Mouse (Mus musculus): ENCODE measurements around the gene Pnkp. TPM values are rescaled to one million over a fixed set of nuclear protein-coding genes. Genes with fewer than 3 reads are reported as not detected.

Pnkp gene
- polyA plus RNA-seq, 1 experiment from 2014 or later: 43.1 TPM

DNA sequence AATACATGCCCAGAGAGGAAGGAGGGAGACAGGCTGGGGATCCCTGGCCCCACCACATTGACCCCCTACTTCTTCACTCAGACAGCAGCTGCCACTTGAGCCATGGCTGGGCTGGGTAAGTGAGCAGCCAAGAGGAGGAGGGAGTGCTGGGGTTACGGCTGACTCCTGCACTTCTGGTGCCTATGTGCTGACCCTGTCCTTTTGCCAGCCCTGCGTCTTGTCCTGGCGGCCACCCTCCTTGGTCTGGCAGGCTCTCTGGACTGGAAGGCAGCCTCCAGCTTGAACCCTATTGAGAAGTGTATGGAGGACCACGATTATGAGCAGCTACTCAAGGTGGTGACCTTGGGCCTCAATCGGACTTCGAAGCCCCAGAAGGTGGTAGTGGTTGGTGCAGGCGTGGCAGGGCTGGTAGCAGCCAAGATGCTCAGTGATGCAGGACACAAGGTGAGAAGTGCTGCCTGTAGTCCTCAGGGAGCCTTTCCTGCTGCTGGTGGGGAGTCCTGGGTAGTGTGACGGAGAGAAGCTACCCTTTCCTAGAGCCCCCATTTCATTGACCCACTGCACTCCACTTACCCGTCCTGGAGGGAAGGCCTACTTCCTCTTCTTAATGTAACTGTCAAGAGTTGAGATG is 20.4 kb upstream of the Pnkp start:
- Histone ChIP-seq H3K36me3 (peaks cover 31% of the 10 kb centered on the region), H3K4me1 (peaks cover 28% of the 10 kb centered on the region), H3K27me3 (ENCODE audit: low read depth, poor library complexity, severe bottlenecking) (peaks cover 36% of the 10 kb centered on the region), H3K4me3 (no peak overlapping the region), H3K9me3 (replicated peaks) (no peaks in the 10 kb centered on the region), H3K27ac (no peak overlapping the region)
- no peak for DNase-seq (ENCODE audit: low spot score)
- 85% methylated on average over 9 of the region's 9 CpGs for WGBS

GRCm38 (mm10) chr7:44838073-44838472 is 18.9 kb upstream of the Pnkp start:
- H3K4me1 ChIP-seq: peaks cover 28% of the 10 kb centered on the region
- no peak overlapping the region for H3K27ac ChIP-seq
- 82% methylated on average over 6 of the region's 6 CpGs for WGBS
- H3K36me3 ChIP-seq: peaks cover 36% of the 10 kb centered on the region
- H3K4me3 ChIP-seq: no peak overlapping the region
- DNase-seq (ENCODE audit: low spot score): no peak
- no peaks in the 10 kb centered on the region for H3K9me3 ChIP-seq (replicated peaks)
- H3K27me3 ChIP-seq (ENCODE audit: low read depth, poor library complexity, severe bottlenecking): peaks cover 41% of the 10 kb centered on the region

DNA sequence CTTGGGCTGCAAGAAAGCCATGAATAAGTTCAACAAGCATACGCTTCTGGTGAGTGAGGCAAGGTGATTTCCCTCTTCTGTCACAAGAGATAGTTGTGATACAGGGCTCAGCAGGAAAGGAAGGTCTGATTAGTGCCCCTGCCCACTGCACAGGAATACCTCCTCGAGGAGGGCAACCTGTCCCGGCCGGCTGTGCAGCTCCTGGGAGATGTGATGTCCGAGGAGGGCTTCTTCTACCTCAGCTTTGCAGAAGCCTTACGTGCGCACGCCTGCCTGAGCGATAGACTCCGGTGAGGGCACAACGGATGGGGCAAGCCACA is 17.8 kb upstream of the Pnkp start:
- peak; percentile 48 for DNase-seq (ENCODE audit: low spot score)

GRCm38 (mm10) chr7:44839491-44840191 is 17.3 kb upstream of the Pnkp start:
- Histone ChIP-seq H3K36me3 (peaks cover 48% of the 10 kb centered on the region), H3K27me3 (ENCODE audit: low read depth, poor library complexity, severe bottlenecking) (peaks cover 41% of the 10 kb centered on the region), H3K4me3 (peak overlapping the region; percentile 47), H3K27ac (peak overlapping the region; percentile 28; the same call in 1 of the 2 replicates), H3K4me1 (peaks cover 28% of the 10 kb centered on the region), H3K9me3 (replicated peaks) (no peaks in the 10 kb centered on the region)
- 2% methylated on average over 58 of the region's 58 CpGs for WGBS
- peak; percentile 60 for DNase-seq (ENCODE audit: low spot score)

More for the DNA sequence above, 17.8 kb upstream of the Pnkp start:
- WGBS: 28% methylated on average over 11 of the region's 11 CpGs
- H3K4me3 ChIP-seq: peak overlapping the region; percentile 47
- H3K36me3 ChIP-seq: peaks cover 43% of the 10 kb centered on the region
- no peak overlapping the region for H3K27ac ChIP-seq
- peaks cover 41% of the 10 kb centered on the region for H3K27me3 ChIP-seq (ENCODE audit: low read depth, poor library complexity, severe bottlenecking)
- H3K4me1 ChIP-seq: peaks cover 28% of the 10 kb centered on the region
- no peaks in the 10 kb centered on the region for H3K9me3 ChIP-seq (replicated peaks)

DNA sequence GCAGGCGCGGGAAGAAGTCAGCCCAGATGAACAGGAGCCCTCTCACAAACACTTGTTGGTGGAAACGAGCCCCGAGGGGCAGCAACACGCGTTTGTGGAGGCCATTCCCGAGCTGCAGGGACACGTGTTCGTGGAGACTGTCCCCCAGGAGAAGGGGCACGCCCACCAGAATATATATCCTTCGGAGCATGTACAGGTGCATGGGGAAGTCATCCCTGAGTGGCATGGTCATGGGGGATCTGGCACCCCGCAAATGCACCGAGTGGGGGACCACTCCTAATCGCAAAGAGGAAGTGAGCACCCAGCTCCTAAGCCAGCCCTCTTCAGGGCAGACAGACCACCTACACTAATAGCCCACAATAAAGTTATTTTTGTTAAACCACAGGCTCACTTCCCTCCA is 16.5 kb upstream of the Pnkp start:
- H3K36me3 ChIP-seq: peaks cover 56% of the 10 kb centered on the region
- H3K9me3 ChIP-seq (replicated peaks): no peaks in the 10 kb centered on the region
- H3K27me3 ChIP-seq (ENCODE audit: low read depth, poor library complexity, severe bottlenecking): peaks cover 41% of the 10 kb centered on the region
- DNase-seq (ENCODE audit: low spot score): no peak
- H3K4me3 ChIP-seq: peak overlapping the region; percentile 47; the same call in 1 of the 2 replicates
- WGBS: 65% methylated on average over 14 of the region's 14 CpGs
- peaks cover 28% of the 10 kb centered on the region for H3K4me1 ChIP-seq
- no peak overlapping the region for H3K27ac ChIP-seq

DNA sequence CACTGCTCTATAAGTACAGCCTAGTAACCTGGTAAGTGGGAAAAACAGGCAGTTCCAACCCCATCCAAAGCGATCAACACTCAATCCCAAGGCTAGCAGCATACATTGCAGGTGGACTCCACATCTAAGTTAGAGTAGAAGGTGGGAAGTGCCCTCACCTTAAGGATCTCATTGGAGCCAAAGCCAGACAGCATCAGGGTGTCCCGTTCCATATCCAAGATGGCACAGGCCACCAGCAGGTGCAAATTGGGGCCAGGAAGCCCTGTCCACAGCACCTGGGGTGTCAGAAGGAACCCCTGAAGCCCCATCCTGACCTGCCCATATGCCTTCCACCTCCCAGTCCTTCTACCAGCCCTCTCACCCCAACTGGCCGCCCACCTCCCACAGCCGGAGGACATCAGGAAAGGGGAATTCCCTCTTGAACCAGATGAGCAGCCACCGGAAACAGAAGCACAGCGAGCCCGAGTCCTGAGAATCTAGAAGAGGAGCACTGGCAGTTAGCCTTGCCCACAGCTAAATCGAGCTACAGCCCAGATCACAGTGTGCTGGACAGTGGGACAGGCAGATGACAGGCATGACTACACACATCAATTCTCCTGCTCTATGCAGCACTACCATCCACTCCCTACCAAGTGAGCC is 15.0 kb upstream of the Pnkp start:
- peaks cover 41% of the 10 kb centered on the region for H3K27me3 ChIP-seq (ENCODE audit: low read depth, poor library complexity, severe bottlenecking)
- 92% methylated on average over 8 of the region's 8 CpGs for WGBS
- no peaks in the 10 kb centered on the region for H3K9me3 ChIP-seq (replicated peaks)
- peaks cover 69% of the 10 kb centered on the region for H3K36me3 ChIP-seq
- peaks cover 19% of the 10 kb centered on the region for H3K4me1 ChIP-seq
- H3K4me3 ChIP-seq: no peak overlapping the region
- H3K27ac ChIP-seq: no peak overlapping the region
- no peak for DNase-seq (ENCODE audit: low spot score)

GRCm38 (mm10) chr7:44845006-44845405 is 11.9 kb upstream of the Pnkp start:
- no peak overlapping the region for H3K27ac ChIP-seq
- H3K4me1 ChIP-seq: peaks cover 19% of the 10 kb centered on the region
- H3K36me3 ChIP-seq: peaks cover 69% of the 10 kb centered on the region
- WGBS: 90% methylated on average over 10 of the region's 10 CpGs
- no peak for DNase-seq (ENCODE audit: low spot score)
- H3K27me3 ChIP-seq (ENCODE audit: low read depth, poor library complexity, severe bottlenecking): peaks cover 20% of the 10 kb centered on the region
- no peak overlapping the region for H3K4me3 ChIP-seq
- H3K9me3 ChIP-seq (replicated peaks): no peaks in the 10 kb centered on the region

DNA sequence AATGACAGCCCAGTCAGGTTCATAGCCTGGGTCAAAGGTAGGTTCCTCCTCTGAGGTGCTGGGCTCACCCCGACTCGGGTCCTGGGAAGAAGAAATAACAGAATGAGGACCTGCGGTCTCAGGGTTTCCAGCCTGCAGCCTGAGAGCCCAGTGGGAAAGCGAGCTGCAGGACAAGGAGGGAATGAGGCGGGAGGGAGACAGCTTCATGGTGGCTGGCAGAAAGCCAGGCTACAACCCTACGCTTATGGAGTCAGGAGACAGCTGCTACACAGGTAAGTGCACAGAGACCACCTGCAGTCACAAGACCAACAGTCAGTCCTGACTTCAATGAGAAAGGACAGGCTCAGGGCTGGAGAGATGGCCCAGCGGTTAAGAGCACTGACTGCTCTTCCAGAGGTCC is 10.1 kb upstream of the Pnkp start:
- H3K36me3 ChIP-seq: peaks cover 60% of the 10 kb centered on the region
- 93% methylated on average over 7 of the region's 7 CpGs for WGBS
- H3K4me3 ChIP-seq: no peak overlapping the region

DNA sequence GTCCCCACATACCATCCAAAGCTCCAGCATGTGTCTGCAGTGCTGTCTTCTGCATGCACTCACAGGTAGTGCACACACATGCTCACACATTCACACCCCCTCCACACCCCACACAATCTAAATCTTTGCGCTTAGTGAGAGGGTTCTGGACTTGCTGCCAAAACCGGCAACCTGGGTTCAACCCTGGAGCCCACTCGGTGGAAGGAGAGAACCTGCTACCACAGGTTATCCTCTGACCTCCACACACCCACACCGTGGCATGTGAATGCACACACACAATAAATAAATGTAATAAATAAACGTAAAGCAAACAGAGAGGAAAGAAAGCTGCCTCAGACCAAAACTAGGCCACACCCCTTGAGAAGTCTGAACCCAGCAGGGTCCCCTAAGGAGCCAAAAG is 9.2 kb upstream of the Pnkp start:
- Histone ChIP-seq H3K27ac (no peak overlapping the region), H3K27me3 (ENCODE audit: low read depth, poor library complexity, severe bottlenecking) (no peaks in the 10 kb centered on the region)
- WGBS: 78% methylated on average over 5 of the region's 5 CpGs

More for the DNA sequence above, 10.1 kb upstream of the Pnkp start:
- H3K4me1 ChIP-seq: peaks cover 24% of the 10 kb centered on the region
- H3K27ac ChIP-seq: no peak overlapping the region
- H3K27me3 ChIP-seq (ENCODE audit: low read depth, poor library complexity, severe bottlenecking): peaks cover 2% of the 10 kb centered on the region; the same call in 1 of the 2 replicates
- no peaks in the 10 kb centered on the region for H3K9me3 ChIP-seq (replicated peaks)
- no peak for DNase-seq (ENCODE audit: low spot score)

GRCm38 (mm10) chr7:44848561-44849415 is 8.2 kb upstream of the Pnkp start, which contains the start of the genes Akt1s1 and Tbc1d17:
Gene Akt1s1 (plus strand): TSS chr7:44848991.
Gene Tbc1d17 (minus strand): TSS chr7:44849079.
- peaks cover 39% of the 10 kb centered on the region for H3K4me1 ChIP-seq
- H3K27ac ChIP-seq: peak within 1 kb of the TSS; percentile 95
- DNase-seq (ENCODE audit: low spot score): peak; percentile 95
- H3K9me3 ChIP-seq (replicated peaks): no peaks in the 10 kb centered on the region
- peak within 1 kb of the TSS; percentile 79 for H3K4me3 ChIP-seq
- H3K27me3 ChIP-seq (ENCODE audit: low read depth, poor library complexity, severe bottlenecking): no peaks in the 10 kb centered on the region
- peaks cover 55% of the 10 kb centered on the region for H3K36me3 ChIP-seq
- WGBS: under 1% methylated on average over 54 of the region's 54 CpGs

More for the DNA sequence above, 9.2 kb upstream of the Pnkp start:
- Histone ChIP-seq H3K4me3 (peak overlapping the region; percentile 79), H3K4me1 (peaks cover 30% of the 10 kb centered on the region), H3K9me3 (replicated peaks) (no peaks in the 10 kb centered on the region), H3K36me3 (peaks cover 59% of the 10 kb centered on the region)
- no peak for DNase-seq (ENCODE audit: low spot score)

- under 1% methylated on average over 41 of the region's 41 CpGs for WGBS
- Histone ChIP-seq H3K27me3 (ENCODE audit: low read depth, poor library complexity, severe bottlenecking) (no peaks in the 10 kb centered on the region), H3K9me3 (replicated peaks) (no peaks in the 10 kb centered on the region), H3K4me3 (peak overlapping the region; percentile 79), H3K4me1 (peaks cover 47% of the 10 kb centered on the region), H3K27ac (peak overlapping the region; percentile 95), H3K36me3 (peaks cover 47% of the 10 kb centered on the region)
- DNase-seq (ENCODE audit: low spot score): peak; percentile 91
Observed at GRCm38 (mm10) chr7:44849416-44850111, 7.4 kb upstream of the Pnkp start.

DNA sequence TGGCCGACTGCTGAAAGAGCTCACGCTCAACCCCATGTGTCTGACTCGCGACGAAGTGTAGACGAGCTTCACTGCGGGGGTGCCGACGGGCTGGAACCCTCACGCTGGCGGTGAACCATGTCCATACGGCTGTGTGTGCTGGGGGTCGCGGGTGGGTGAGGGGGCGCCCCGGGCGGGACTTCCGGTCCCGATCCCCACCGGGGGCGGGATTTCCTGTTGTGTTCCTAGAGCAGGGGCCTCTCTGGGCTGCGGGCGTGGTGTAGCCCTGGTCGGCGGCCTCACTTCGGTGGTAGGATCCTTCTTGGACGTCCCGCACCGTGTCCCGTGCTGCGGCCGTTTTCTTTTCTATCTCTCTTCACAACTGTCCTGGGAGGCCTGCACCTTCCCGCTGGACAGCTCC is 6.8 kb upstream of the Pnkp start:
- Histone ChIP-seq H3K36me3 (peaks cover 41% of the 10 kb centered on the region), H3K27ac (peak overlapping the region; percentile 95), H3K27me3 (ENCODE audit: low read depth, poor library complexity, severe bottlenecking) (no peaks in the 10 kb centered on the region), H3K4me1 (peaks cover 53% of the 10 kb centered on the region), H3K9me3 (replicated peaks) (no peaks in the 10 kb centered on the region), H3K4me3 (peak overlapping the region; percentile 79)
- DNase-seq (ENCODE audit: low spot score): peak; percentile 89
- under 1% methylated on average over 33 of the region's 33 CpGs for WGBS
